Mouse (Mus musculus): ENCODE measurements around the gene Anks1b. TPM values are rescaled to one million over a fixed set of nuclear protein-coding genes. Genes with fewer than 3 reads are reported as not detected.

The Anks1b gene
- polyA plus RNA-seq, 1 experiment from 2014 or later = 1.9 TPM

- no peak for TF ChIP-seq CTCF (IDR thresholded peaks at IDR 0.05; ENCODE audit: low read depth)
- WGBS = 20% methylated on average over 9 of the region's 9 CpGs
- no peak for ATAC-seq
- no peak overlapping the region for H3K4me2 ChIP-seq (replicated peaks; ENCODE audit: low read depth)
- no peaks in the 10 kb centered on the region for H3K36me3 ChIP-seq (ENCODE audit: control insufficient read depth, insufficient read depth)
- H3K9ac ChIP-seq (ENCODE audit: low read depth, low read length) = no peak overlapping the region
- H3K27ac ChIP-seq (ENCODE audit: low read depth, low read length) = no peak overlapping the region
- no peak overlapping the region for H3K4me3 ChIP-seq (ENCODE audit: low read depth, low read length)
- no peaks in the 10 kb centered on the region for H3K9me3 ChIP-seq (ENCODE audit: control insufficient read depth)
- H3K4me1 ChIP-seq (replicated peaks; ENCODE audit: control insufficient read depth, insufficient read depth, low read length) = peaks cover 4% of the 10 kb centered on the region; the same call in 1 of the 2 replicates
- peaks cover 22% of the 10 kb centered on the region for H3K27me3 ChIP-seq (replicated peaks; ENCODE audit: control insufficient read depth, insufficient read depth, low read length)
Observed at GRCm38 (mm10) chr10:90966821-90967220, 1093.5 kb downstream of the Anks1b start.

GRCm38 (mm10) chr10:90968247-90968646 is 1094.9 kb downstream of the Anks1b start:
- H3K4me2 ChIP-seq (replicated peaks; ENCODE audit: low read depth) = no peak overlapping the region
- H3K27me3 ChIP-seq (replicated peaks; ENCODE audit: control insufficient read depth, insufficient read depth, low read length) = peaks cover 22% of the 10 kb centered on the region
- no peak overlapping the region for H3K4me3 ChIP-seq (ENCODE audit: low read depth, low read length)
- H3K4me1 ChIP-seq (replicated peaks; ENCODE audit: control insufficient read depth, insufficient read depth, low read length) = peaks cover 4% of the 10 kb centered on the region; the same call in 1 of the 2 replicates
- no peaks in the 10 kb centered on the region for H3K9me3 ChIP-seq (ENCODE audit: control insufficient read depth)
- TF ChIP-seq CTCF (IDR thresholded peaks at IDR 0.05; ENCODE audit: low read depth) = no peak
- no peak for ATAC-seq
- H3K9ac ChIP-seq (ENCODE audit: low read depth, low read length) = no peak overlapping the region
- 94% methylated on average over 10 of the region's 10 CpGs for WGBS
- no peaks in the 10 kb centered on the region for H3K36me3 ChIP-seq (ENCODE audit: control insufficient read depth, insufficient read depth)
- no peak overlapping the region for H3K27ac ChIP-seq (ENCODE audit: low read depth, low read length)

- H3K9me3 ChIP-seq (ENCODE audit: control insufficient read depth) = no peaks in the 10 kb centered on the region
- H3K4me2 ChIP-seq (replicated peaks; ENCODE audit: low read depth) = peak overlapping the region; percentile 75
- 3% methylated on average over 72 of the region's 72 CpGs for WGBS
- peak overlapping the region; percentile 44 for H3K4me3 ChIP-seq (ENCODE audit: low read depth, low read length)
- H3K9ac ChIP-seq (ENCODE audit: low read depth, low read length) = peak overlapping the region; percentile 17; the same call in 1 of the 2 replicates
- no peak overlapping the region for H3K27ac ChIP-seq (ENCODE audit: low read depth, low read length)
- 0 out of 2 replicates have a peak, but pooled peaks have one; percentile 33 for ATAC-seq
- no peak for TF ChIP-seq CTCF (IDR thresholded peaks at IDR 0.05; ENCODE audit: low read depth)
- H3K4me1 ChIP-seq (replicated peaks; ENCODE audit: control insufficient read depth, insufficient read depth, low read length) = peaks cover 4% of the 10 kb centered on the region; the same call in 1 of the 2 replicates
- H3K27me3 ChIP-seq (replicated peaks; ENCODE audit: control insufficient read depth, insufficient read depth, low read length) = peaks cover 22% of the 10 kb centered on the region
- no peaks in the 10 kb centered on the region for H3K36me3 ChIP-seq (ENCODE audit: control insufficient read depth, insufficient read depth)
Observed at GRCm38 (mm10) chr10:90969355-90970174, 1096.3 kb downstream of the Anks1b start.

GRCm38 (mm10) chr10:90970560-90970959 is 1097.3 kb downstream of the Anks1b start:
- H3K9me3 ChIP-seq (ENCODE audit: control insufficient read depth) = no peaks in the 10 kb centered on the region
- H3K27me3 ChIP-seq (replicated peaks; ENCODE audit: control insufficient read depth, insufficient read depth, low read length) = peaks cover 22% of the 10 kb centered on the region
- no peaks in the 10 kb centered on the region for H3K36me3 ChIP-seq (ENCODE audit: control insufficient read depth, insufficient read depth)
- 42% methylated on average over 4 of the region's 4 CpGs for WGBS
- H3K4me1 ChIP-seq (replicated peaks; ENCODE audit: control insufficient read depth, insufficient read depth, low read length) = peaks cover 4% of the 10 kb centered on the region; the same call in 1 of the 2 replicates
- H3K4me2 ChIP-seq (replicated peaks; ENCODE audit: low read depth) = no peak overlapping the region
- ATAC-seq = no peak
- no peak overlapping the region for H3K4me3 ChIP-seq (ENCODE audit: low read depth, low read length)
- no peak overlapping the region for H3K9ac ChIP-seq (ENCODE audit: low read depth, low read length)
- no peak overlapping the region for H3K27ac ChIP-seq (ENCODE audit: low read depth, low read length)
- TF ChIP-seq CTCF (IDR thresholded peaks at IDR 0.05; ENCODE audit: low read depth) = no peak

- 63% methylated on average over 2 of the region's 2 CpGs for WGBS
- no peak for TF ChIP-seq CTCF (IDR thresholded peaks at IDR 0.05; ENCODE audit: low read depth)
Observed at GRCm38 (mm10) chr10:90974084-90974483, 1100.8 kb downstream of the Anks1b start.

GRCm38 (mm10) chr10:90974491-90974890 is 1101.2 kb downstream of the Anks1b start:
- Histone ChIP-seq H3K4me2 (replicated peaks; ENCODE audit: low read depth) (no peak overlapping the region), H3K27me3 (replicated peaks; ENCODE audit: control insufficient read depth, insufficient read depth, low read length) (peaks cover 7% of the 10 kb centered on the region), H3K4me1 (replicated peaks; ENCODE audit: control insufficient read depth, insufficient read depth, low read length) (peaks cover 4% of the 10 kb centered on the region; the same call in 1 of the 2 replicates), H3K9me3 (ENCODE audit: control insufficient read depth) (no peaks in the 10 kb centered on the region), H3K4me3 (ENCODE audit: low read depth, low read length) (no peak overlapping the region), H3K27ac (ENCODE audit: low read depth, low read length) (no peak overlapping the region), H3K9ac (ENCODE audit: low read depth, low read length) (no peak overlapping the region), H3K36me3 (ENCODE audit: control insufficient read depth, insufficient read depth) (no peaks in the 10 kb centered on the region)
- no peak for ATAC-seq
- 75% methylated on average over 6 of the region's 6 CpGs for WGBS
- no peak for TF ChIP-seq CTCF (IDR thresholded peaks at IDR 0.05; ENCODE audit: low read depth)

More at GRCm38 (mm10) chr10:90974084-90974483, 1100.8 kb downstream of the Anks1b start:
- H3K4me2 ChIP-seq (replicated peaks; ENCODE audit: low read depth) = no peak overlapping the region
- H3K4me3 ChIP-seq (ENCODE audit: low read depth, low read length) = no peak overlapping the region
- H3K27ac ChIP-seq (ENCODE audit: low read depth, low read length) = no peak overlapping the region
- no peak for ATAC-seq
- H3K27me3 ChIP-seq (replicated peaks; ENCODE audit: control insufficient read depth, insufficient read depth, low read length) = peaks cover 11% of the 10 kb centered on the region
- H3K9me3 ChIP-seq (ENCODE audit: control insufficient read depth) = no peaks in the 10 kb centered on the region
- H3K4me1 ChIP-seq (replicated peaks; ENCODE audit: control insufficient read depth, insufficient read depth, low read length) = peaks cover 4% of the 10 kb centered on the region; the same call in 1 of the 2 replicates
- no peak overlapping the region for H3K9ac ChIP-seq (ENCODE audit: low read depth, low read length)
- H3K36me3 ChIP-seq (ENCODE audit: control insufficient read depth, insufficient read depth) = no peaks in the 10 kb centered on the region

Measured in intestine, postnatal 0 days (tissue).